Mouse (Mus musculus) bone marrow macrophage, adult 2 months (primary cell): ENCODE results near the gene Wdhd1.

Experiments used
- CTCF ChIP-seq: IDR thresholded peaks from 2 replicates; pipeline ENCODE4 v1.5.1; 2012; ENCODE audit warnings: low read depth, mild to moderate bottlenecking, low read length, moderate library complexity
- POLR2A ChIP-seq: IDR thresholded peaks from 2 replicates; pipeline ENCODE4 v1.6.1; 2012; ENCODE audit warnings: mild to moderate bottlenecking, low read depth, low read length, borderline replicate concordance

- no peak for TF ChIP-seq CTCF
- TF ChIP-seq POLR2A, result no peak
Observed at GRCm38 (mm10) chr14:47213305-47213704, 63.4 kb downstream of the Wdhd1 start.
